Mouse (Mus musculus) kidney, adult 2 months (tissue): ENCODE measurements around the gene AI464131. TPM values are rescaled to one million over a fixed set of nuclear protein-coding genes. Genes with fewer than 3 reads are reported as not detected.

Experiments used
- DNase-seq: peaks from one replicate; pipeline ENCODE4 v3.0.0; 2021
- H3K27ac ChIP-seq: fragments of 200-500 bp; 2 replicates; pipeline ENCODE4 v1.5.1; 2012; ENCODE audit warnings: low read depth, low read length, control low read depth, inconsistent platforms; ENCODE audit not compliant: insufficient read depth
- H3K27me3 ChIP-seq: fragments of 200-500 bp; replicated peaks from 2 replicates; pipeline ENCODE4 v1.6.1; 2012; ENCODE audit warnings: mild to moderate bottlenecking, moderate library complexity, low read length, inconsistent platforms; ENCODE audit not compliant: control insufficient read depth, insufficient read depth
- H3K36me3 ChIP-seq: fragments of 200-500 bp; 2 replicates; pipeline ENCODE4 v1.6.1; 2012; ENCODE audit warnings: mild to moderate bottlenecking, moderate library complexity, low read length, inconsistent platforms; ENCODE audit not compliant: control insufficient read depth, insufficient read depth
- H3K4me1 ChIP-seq: fragments of 200-500 bp; 2 replicates; pipeline ENCODE4 v1.6.1; 2011; ENCODE audit warnings: low read length; ENCODE audit not compliant: control insufficient read depth, insufficient read depth
- H3K4me3 ChIP-seq: fragments of 200-500 bp; 2 replicates; pipeline ENCODE4 v1.5.1; 2011; ENCODE audit warnings: mild to moderate bottlenecking, low read depth, low read length, control low read depth; ENCODE audit not compliant: insufficient read depth
- CTCF ChIP-seq: fragments of 200-500 bp; conservative IDR thresholded peaks from 2 replicates; pipeline ENCODE4 v1.5.1; 2011; ENCODE audit warnings: low read depth, mild to moderate bottlenecking, control low read depth, low read length, moderate library complexity, mixed read lengths; ENCODE audit not compliant: insufficient read depth, insufficient read length
- POLR2A ChIP-seq: fragments of 200-500 bp; IDR thresholded peaks from one replicate; pipeline ENCODE4 v1.6.1; 2011; ENCODE audit warnings: low read depth, low read length, control low read depth
- WGBS: fragments of 180-500 bp; shearing (Covaris S2); methylation state at CpG from one replicate; pipeline ENCODE4 v1.1.7; 2018; 5-methylcytosine and 5-hydroxymethylcytosine counted together
- polyA plus RNA-seq: library from polyadenylated mRNA; depleted of rRNA; stranded (reverse); fragments of >200 nt; gene quantifications from 2 replicates; pipeline ENCODE4 v1.2.3, GENCODE M21; 2012; rRNA removed

The AI464131 gene
- polyA plus RNA-seq, result 23.1 and 26.8 TPM in 2 replicates

- 2% methylated on average over 18 of the region's 18 CpGs for WGBS
- H3K4me1 ChIP-seq, result peaks cover 23% of the 10 kb centered on the region; the same call in 1 of the 2 replicates
Observed at GRCm38 (mm10) chr4:41502986-41503412, at the start of gene AI464131. TSS of gene AI464131 (minus strand) at chr4:41503076.

GRCm38 (mm10) chr4:41552529-41552928 is 49.7 kb upstream of the AI464131 start:
- WGBS, result 38% methylated on average over 6 of the region's 6 CpGs
- no peak for TF ChIP-seq POLR2A
- TF ChIP-seq CTCF, result peak; percentile 91
- no peaks in the 10 kb centered on the region for H3K27me3 ChIP-seq
- H3K27ac ChIP-seq, result no peak overlapping the region
- H3K36me3 ChIP-seq, result no peaks in the 10 kb centered on the region
- DNase-seq, result peak; percentile 90
- peaks cover 8% of the 10 kb centered on the region for H3K4me1 ChIP-seq
- H3K4me3 ChIP-seq, result no peak overlapping the region

More at GRCm38 (mm10) chr4:41502986-41503412, at the start of gene AI464131:
- peak; percentile 99 for DNase-seq
- Histone ChIP-seq H3K36me3 (no peaks in the 10 kb centered on the region), H3K4me3 (peak within 1 kb of the TSS; percentile 63), H3K27ac (peak within 1 kb of the TSS; percentile 10; the same call in 1 of the 2 replicates), H3K27me3 (no peaks in the 10 kb centered on the region)
- no peak for TF ChIP-seq CTCF

- 93% methylated on average over 1 of the region's 1 CpGs for WGBS
- no peaks in the 10 kb centered on the region for H3K36me3 ChIP-seq
Observed at GRCm38 (mm10) chr4:41547086-41547485, 44.2 kb upstream of the AI464131 start.

GRCm38 (mm10) chr4:41545985-41546384 is 43.1 kb upstream of the AI464131 start:
- WGBS, result 22% methylated on average over 8 of the region's 8 CpGs
- peak; percentile 37 for DNase-seq
- TF ChIP-seq POLR2A (no peak), CTCF (no peak)
- Histone ChIP-seq H3K27ac (no peak overlapping the region), H3K4me3 (no peak overlapping the region), H3K27me3 (no peaks in the 10 kb centered on the region), H3K36me3 (no peaks in the 10 kb centered on the region), H3K4me1 (no peaks in the 10 kb centered on the region)

More at GRCm38 (mm10) chr4:41547086-41547485, 44.2 kb upstream of the AI464131 start:
- no peak for DNase-seq
- Histone ChIP-seq H3K27me3 (no peaks in the 10 kb centered on the region), H3K4me1 (no peaks in the 10 kb centered on the region), H3K27ac (no peak overlapping the region), H3K4me3 (no peak overlapping the region)
- TF ChIP-seq POLR2A (no peak), CTCF (no peak)

GRCm38 (mm10) chr4:41542136-41542535 is 39.3 kb upstream of the AI464131 start:
- WGBS, result 76% methylated on average over 8 of the region's 8 CpGs
- TF ChIP-seq CTCF (no peak), POLR2A (no peak)

GRCm38 (mm10) chr4:41534866-41535265 is 32.0 kb upstream of the AI464131 start:
- DNase-seq, result no peak
- WGBS, result 83% methylated on average over 5 of the region's 5 CpGs
- Histone ChIP-seq H3K27me3 (no peaks in the 10 kb centered on the region), H3K4me1 (no peaks in the 10 kb centered on the region), H3K4me3 (no peak overlapping the region), H3K27ac (no peak overlapping the region), H3K36me3 (no peaks in the 10 kb centered on the region)
- TF ChIP-seq POLR2A, result no peak
- TF ChIP-seq CTCF, result no peak

More at GRCm38 (mm10) chr4:41542136-41542535, 39.3 kb upstream of the AI464131 start:
- Histone ChIP-seq H3K4me1 (no peaks in the 10 kb centered on the region), H3K36me3 (no peaks in the 10 kb centered on the region), H3K27ac (no peak overlapping the region), H3K4me3 (no peak overlapping the region), H3K27me3 (no peaks in the 10 kb centered on the region)
- no peak for DNase-seq

- Histone ChIP-seq H3K4me3 (no peak overlapping the region), H3K27me3 (no peaks in the 10 kb centered on the region), H3K27ac (no peak overlapping the region), H3K4me1 (peaks cover 3% of the 10 kb centered on the region), H3K36me3 (no peaks in the 10 kb centered on the region)
- no peak for TF ChIP-seq POLR2A
- no peak for TF ChIP-seq CTCF
- WGBS, result 36% methylated on average over 6 of the region's 6 CpGs
- no peak for DNase-seq
Observed at GRCm38 (mm10) chr4:41532420-41532819, 29.5 kb upstream of the AI464131 start.

- TF ChIP-seq POLR2A (no peak), CTCF (no peak)
- Histone ChIP-seq H3K27ac (no peak overlapping the region), H3K27me3 (no peaks in the 10 kb centered on the region), H3K36me3 (no peaks in the 10 kb centered on the region), H3K4me1 (peaks cover 3% of the 10 kb centered on the region), H3K4me3 (no peak overlapping the region)
- DNase-seq, result peak; percentile 92
- WGBS, result 22% methylated on average over 8 of the region's 8 CpGs
Observed at GRCm38 (mm10) chr4:41527996-41528395, 25.1 kb upstream of the AI464131 start.
